Comparison of ENCODE assay signal across 10 mouse cellular contexts in the genomic region with DNA sequence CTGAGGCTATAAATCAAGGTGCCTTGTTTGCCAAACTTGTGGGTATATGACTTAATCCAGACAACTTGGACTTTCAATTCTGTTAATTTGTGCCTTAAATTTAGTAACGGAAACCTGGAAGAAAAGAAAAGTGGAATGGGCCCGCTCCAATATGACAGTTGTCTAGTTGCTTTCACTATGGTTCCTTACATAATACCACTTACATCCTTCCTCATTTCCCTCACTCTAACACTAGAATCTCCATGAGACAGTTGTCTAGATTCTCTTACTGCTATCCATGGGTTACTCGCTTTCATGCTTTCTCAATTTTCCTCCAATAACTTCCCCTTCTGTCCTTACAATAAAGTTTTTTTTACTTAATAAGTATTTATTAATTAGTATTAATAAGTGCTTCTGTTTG.
"Had no signal": no experiment of that assay in that cellular context is flagged by ENCODE, and none has a peak within 500 bp of the region (broad histone marks: within the 10 kb centered on the region; RNA-seq: fewer than 3 reads in every experiment).

No protein-coding gene starts in this region.

- ATAC-seq: midbrain, embryonic 16.5 days had no signal

- DNase-seq: lung, adult 18-20 months; lung, embryonic 14.5 days; lung, postnatal 10 days; lung, postnatal 4 days; midbrain, embryonic 14.5 days; right cerebral cortex, postnatal 14 days; thymus, adult 18-20 months; thymus, postnatal 14 days; thymus, postnatal 36 days had no signal
